Mouse (Mus musculus) lung, postnatal 4 days (tissue): ENCODE measurements at regions not wholly inside any gene's neighbourhood (a gene's known extent, or its start where the extent isn't known, plus 50 kb on each side); places are given as distances from the start of the nearest gene placed in this dataset.

Source experiments
- DNase-seq, 2 experiments: peaks; one replicate each; pipeline ENCODE4 v3.0.0; 2021

GRCm38 (mm10) chr6:147755750-147756523, 280.3 kb downstream of the Ccdc91 start:
- no peak for DNase-seq

GRCm38 (mm10) chr6:147759485-147759884, 283.9 kb downstream of the Ccdc91 start:
- DNase-seq = no peak

GRCm38 (mm10) chr6:147760113-147760512, 284.5 kb downstream of the Ccdc91 start:
- no peak for DNase-seq

GRCm38 (mm10) chr6:147765241-147765640, 281.8 kb upstream of the Far2 start:
- DNase-seq = no peak

GRCm38 (mm10) chr6:147769180-147769579, 277.9 kb upstream of the Far2 start:
- DNase-seq = no peak

- DNase-seq = no peak
Observed at GRCm38 (mm10) chr6:147770034-147770433, 277.0 kb upstream of the Far2 start.

GRCm38 (mm10) chr6:147771411-147771810, 275.6 kb upstream of the Far2 start:
- DNase-seq = peak in 1 of 2 experiments; percentile 28

- DNase-seq = no peak
Observed at GRCm38 (mm10) chr6:147773904-147774303, 273.2 kb upstream of the Far2 start.

GRCm38 (mm10) chr6:147774626-147775025, 272.4 kb upstream of the Far2 start:
- DNase-seq = no peak

GRCm38 (mm10) chr6:147779466-147779865, 267.6 kb upstream of the Far2 start:
- DNase-seq = no peak

- DNase-seq = no peak
Observed at GRCm38 (mm10) chr6:147784249-147784648, 262.8 kb upstream of the Far2 start.

- no peak for DNase-seq
Observed at GRCm38 (mm10) chr6:147784854-147785253, 262.2 kb upstream of the Far2 start.

GRCm38 (mm10) chr6:147788095-147788494, 259.0 kb upstream of the Far2 start:
- DNase-seq = no peak

GRCm38 (mm10) chr6:147789112-147789511, 257.9 kb upstream of the Far2 start:
- no peak for DNase-seq

GRCm38 (mm10) chr6:147793811-147794210, 253.2 kb upstream of the Far2 start:
- no peak for DNase-seq

GRCm38 (mm10) chr6:147794351-147794750, 252.7 kb upstream of the Far2 start:
- no peak for DNase-seq

- no peak for DNase-seq
Observed at GRCm38 (mm10) chr6:147799009-147799727, 247.9 kb upstream of the Far2 start.

- DNase-seq = no peak
Observed at GRCm38 (mm10) chr6:147799861-147800260, 247.2 kb upstream of the Far2 start.

GRCm38 (mm10) chr6:147800846-147801245, 246.2 kb upstream of the Far2 start:
- DNase-seq = no peak

- no peak for DNase-seq
Observed at GRCm38 (mm10) chr6:147803893-147804292, 243.2 kb upstream of the Far2 start.

GRCm38 (mm10) chr6:147810710-147811109, 236.3 kb upstream of the Far2 start:
- peak; percentile 50 to 76 for DNase-seq

- no peak for DNase-seq
Observed at GRCm38 (mm10) chr6:147816861-147817260, 230.2 kb upstream of the Far2 start.

- no peak for DNase-seq
Observed at GRCm38 (mm10) chr6:147817262-147817661, 229.8 kb upstream of the Far2 start.

GRCm38 (mm10) chr6:147822215-147822614, 224.8 kb upstream of the Far2 start:
- DNase-seq = peak in 1 of 2 experiments; percentile 35
